Comparison of ENCODE assay signal across 8 mouse cellular contexts in genomic region chr2:163229050-163229449, GRCm38 (mm10). TPM values are rescaled to one million over a fixed set of nuclear protein-coding genes. Genes with fewer than 3 reads are reported as not detected.
DNase-seq lines count a peak whose midpoint lies in the region; ATAC-seq lines count a peak whose summit lies in the region.

No protein-coding gene starts in this region.

- ATAC-seq in CD4-positive, CD25-positive, alpha-beta regulatory T cell, adult 4 months: peak; percentile 95

- peak; percentile 7 for DNase-seq in B cell, adult 2 months
- peak; percentile 60 for DNase-seq in liver
- peak; percentile 16 for DNase-seq in skeletal muscle tissue, adult 2 months (ENCODE audit: low read depth, low spot score)
- no peak for DNase-seq in adrenal gland, postnatal 10 days
- no peak for DNase-seq in lung, postnatal 36 days
- no peak for DNase-seq in kidney, postnatal 25 days
- DNase-seq in adrenal gland, adult 2 months: no peak

RNA-seq across cellular contexts. Expression of gene Tox2, which starts 26.1 kb away (rescaled TPM):
- polyA plus RNA-seq in CD4-positive, CD25-positive, alpha-beta regulatory T cell, adult 4 months (2017; shearing (Covaris generic)): 1 to 10 TPM; 6.4 to 6.5 TPM
- 1 to 10 TPM; 3.9 to 5.0 TPM for total RNA-seq in adrenal gland, postnatal 10 days (2021)
- 1 to 10 TPM; 4.0 to 7.4 TPM for total RNA-seq in adrenal gland, adult 2 months (2021)
- polyA plus RNA-seq in adrenal gland, adult 2 months (2012; rRNA removed): 8.0 and 32.8 TPM in 2 replicates

Comparison
In these comparisons a context has a peak if more than half of its experiments do, and no peak if none do; other contexts are left out.
1. DNase-seq: peak in B cell, adult 2 months (2 of 2), liver (single experiment) and skeletal muscle tissue, adult 2 months (single experiment); none in adrenal gland, postnatal 10 days (single experiment), lung, postnatal 36 days (single experiment), kidney, postnatal 25 days (0 of 2) and adrenal gland, adult 2 months (single experiment).